Mouse (Mus musculus) 3134 (cell line): ENCODE data around the gene Ccdc142.

ENCODE experiments used
- DNase-seq: peaks from one replicate; pipeline ENCODE4 v3.0.0-alpha.2; 2011; ENCODE audit warnings: low spot score; ENCODE audit not compliant: insufficient read length; ENCODE audit errors: extremely low read depth

Ccdc142 gene

GRCm38 (mm10) chr6:83136291-83136880, 35.0 kb downstream of the Ccdc142 start:
- peak; percentile 72 for DNase-seq

GRCm38 (mm10) chr6:83136881-83137575, 35.6 kb downstream of the Ccdc142 start:
- DNase-seq, result peak; percentile 85

GRCm38 (mm10) chr6:83137576-83137950, 36.2 kb downstream of the Ccdc142 start:
- peak; percentile 83 for DNase-seq

- DNase-seq, result no peak
Measured at GRCm38 (mm10) chr6:83138056-83138455, 36.7 kb downstream of the Ccdc142 start.

GRCm38 (mm10) chr6:83140044-83140443, 38.6 kb downstream of the Ccdc142 start:
- no peak for DNase-seq

- DNase-seq, result no peak
Measured at GRCm38 (mm10) chr6:83141636-83142035, 40.2 kb downstream of the Ccdc142 start.

- DNase-seq, result no peak
Measured at GRCm38 (mm10) chr6:83142211-83142731, 40.9 kb downstream of the Ccdc142 start.

- DNase-seq, result no peak
Measured at GRCm38 (mm10) chr6:83142886-83143285, 41.5 kb downstream of the Ccdc142 start.

- peak; percentile 50 for DNase-seq
Measured at GRCm38 (mm10) chr6:83145209-83145608, 43.8 kb downstream of the Ccdc142 start.

GRCm38 (mm10) chr6:83145805-83146204, 44.4 kb downstream of the Ccdc142 start:
- no peak for DNase-seq

GRCm38 (mm10) chr6:83147280-83147679, 45.9 kb downstream of the Ccdc142 start:
- DNase-seq, result no peak

GRCm38 (mm10) chr6:83151721-83152120, 50.3 kb downstream of the Ccdc142 start:
- no peak for DNase-seq

GRCm38 (mm10) chr6:83153038-83153437, 51.6 kb downstream of the Ccdc142 start:
- no peak for DNase-seq

- no peak for DNase-seq
Measured at GRCm38 (mm10) chr6:83153485-83153884, 52.1 kb downstream of the Ccdc142 start.

GRCm38 (mm10) chr6:83155552-83156238, 54.3 kb downstream of the Ccdc142 start:
- peak; percentile 46 for DNase-seq

GRCm38 (mm10) chr6:83156259-83156684, 54.9 kb downstream of the Ccdc142 start, which contains the start of the genes Wdr54 and 1700003E16Rik:
Gene Wdr54 (minus strand): TSS chr6:83156397.
Gene 1700003E16Rik (plus strand): TSS chr6:83156404.
- peak; percentile 84 for DNase-seq
